Mouse (Mus musculus) cerebellum, adult 9-10 months (tissue): ENCODE results near the gene Dlg2.

Experiments used
- DNase-seq: peaks from one replicate; pipeline ENCODE4 v3.0.0; 2022

Gene Dlg2

DNA sequence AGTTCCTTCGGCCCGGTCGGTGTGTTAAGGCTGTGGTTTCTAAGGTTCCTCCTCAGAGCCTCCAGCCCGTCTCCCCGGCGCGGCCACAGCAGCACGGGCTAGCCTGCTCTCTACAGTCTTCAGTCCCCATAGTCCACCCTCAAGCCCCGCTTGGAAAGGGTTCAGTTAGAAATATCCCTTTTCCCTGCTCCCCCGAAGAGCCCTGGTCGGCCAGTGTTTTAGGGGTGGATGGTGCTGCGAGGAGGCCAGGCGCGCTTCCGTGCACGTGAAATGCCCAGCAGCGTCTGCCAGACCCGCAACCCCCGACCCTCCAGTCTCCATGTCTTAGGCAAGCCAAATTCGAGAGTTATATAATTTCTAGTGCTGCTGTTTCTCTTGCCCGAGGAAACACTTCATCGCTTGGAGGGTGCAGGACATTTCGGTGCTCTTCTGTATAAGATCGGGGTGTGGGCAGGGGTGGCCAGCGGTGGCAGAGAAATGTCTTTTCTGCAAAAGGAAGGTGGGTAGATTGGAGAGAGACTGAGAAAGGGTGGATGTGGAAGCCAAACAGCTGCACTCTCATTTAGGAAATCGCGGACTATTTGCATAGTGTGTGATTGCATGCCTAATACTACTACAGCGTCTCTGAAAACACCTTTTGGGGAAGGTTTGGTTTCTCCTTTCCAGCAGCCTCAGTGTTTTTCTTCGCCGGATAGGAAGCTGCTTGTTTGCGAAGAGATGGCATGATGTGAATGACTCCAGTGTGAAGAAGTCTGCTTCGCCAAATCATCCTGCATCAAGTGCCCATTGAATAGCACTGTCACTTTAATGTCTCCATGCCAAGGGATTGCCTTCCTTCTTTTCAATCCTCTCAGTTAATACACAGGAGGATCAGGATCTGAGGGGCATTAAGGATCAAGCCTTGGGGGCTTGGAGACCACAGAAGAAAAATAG lies at the start of gene Dlg2:
Gene Dlg2, plus strand, starts transcription at position 360 of the 933 bp plus-strand sequence.
- peak; percentile 78 for DNase-seq

DNA sequence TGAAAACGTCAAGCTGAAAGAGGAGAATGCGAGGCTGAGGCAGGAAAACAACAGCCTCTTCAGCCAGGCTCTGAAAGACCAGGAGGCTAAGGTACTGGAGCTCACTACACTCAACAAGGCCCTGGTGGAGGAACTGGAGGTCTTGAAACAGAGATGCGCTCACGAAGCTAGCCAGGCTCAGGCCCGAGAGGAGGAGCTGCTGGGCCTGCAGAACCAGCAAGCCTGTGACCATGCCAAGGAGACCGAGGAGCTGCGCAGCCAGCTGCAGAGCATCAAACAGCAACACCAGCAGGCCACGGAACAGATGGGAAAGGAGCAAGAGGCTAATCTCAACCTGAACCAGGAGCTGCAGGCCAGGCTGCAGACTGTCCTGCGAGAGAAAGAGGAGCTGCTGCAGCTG lies 49.5 kb upstream of the Dlg2 start:
- no peak for DNase-seq

DNA sequence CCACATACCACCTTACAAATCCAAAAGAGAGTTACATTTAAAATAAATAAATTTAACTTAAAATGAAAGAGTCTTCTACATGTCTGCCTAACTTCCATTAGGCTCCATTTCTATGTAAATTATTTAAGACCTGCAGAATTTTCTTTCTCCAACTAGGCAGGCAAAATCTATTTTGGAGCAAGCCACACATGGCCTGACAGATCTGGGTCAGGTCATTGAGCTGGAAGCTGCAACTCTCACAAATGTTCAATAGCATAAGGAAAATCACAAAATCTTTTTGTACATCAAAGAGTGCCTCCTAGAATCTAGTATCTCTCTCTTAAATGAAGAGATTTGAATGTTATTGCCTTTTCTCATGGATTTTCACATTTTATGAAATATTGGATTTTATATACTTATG lies 44.3 kb upstream of the Dlg2 start:
- peak; percentile 51 for DNase-seq

DNA sequence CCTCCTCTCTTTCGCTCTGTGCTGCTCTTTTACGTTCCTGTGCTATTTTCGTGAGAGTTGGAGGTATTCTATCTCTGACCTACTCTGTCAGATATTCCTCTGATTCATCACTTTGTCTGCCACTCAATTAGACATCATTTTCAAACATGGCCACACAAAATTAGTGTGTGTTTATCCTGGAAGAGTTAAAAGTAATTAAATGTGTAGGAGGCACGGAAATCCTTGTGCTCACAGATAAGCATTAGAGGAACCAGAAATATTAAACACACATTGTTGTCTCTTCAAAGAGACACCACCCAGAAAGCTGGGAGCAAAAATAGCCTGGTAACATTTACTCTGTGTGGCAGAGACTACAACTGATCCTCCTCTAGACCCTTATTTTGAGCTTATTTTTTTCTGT lies 36.4 kb upstream of the Dlg2 start:
- DNase-seq = no peak

DNA sequence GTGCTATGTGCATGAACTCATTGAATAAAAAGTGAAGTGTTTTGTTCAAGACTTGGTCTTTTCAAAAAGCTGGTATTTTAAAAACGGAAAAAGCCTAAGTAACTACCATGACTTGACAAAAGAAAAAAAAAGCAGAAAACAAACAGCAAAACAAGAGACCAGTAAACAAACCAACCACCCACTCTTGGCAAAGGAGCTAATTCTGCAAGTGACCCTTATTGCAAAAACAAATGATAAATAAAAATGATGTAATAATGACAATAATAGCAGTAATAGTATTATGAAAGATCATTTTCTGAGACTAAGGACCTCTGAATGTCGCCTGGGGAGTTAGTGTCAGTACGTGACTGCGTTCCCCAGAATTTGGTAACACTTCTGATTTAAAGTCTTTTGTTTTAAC lies 34.4 kb upstream of the Dlg2 start:
- DNase-seq = peak; percentile 65

DNA sequence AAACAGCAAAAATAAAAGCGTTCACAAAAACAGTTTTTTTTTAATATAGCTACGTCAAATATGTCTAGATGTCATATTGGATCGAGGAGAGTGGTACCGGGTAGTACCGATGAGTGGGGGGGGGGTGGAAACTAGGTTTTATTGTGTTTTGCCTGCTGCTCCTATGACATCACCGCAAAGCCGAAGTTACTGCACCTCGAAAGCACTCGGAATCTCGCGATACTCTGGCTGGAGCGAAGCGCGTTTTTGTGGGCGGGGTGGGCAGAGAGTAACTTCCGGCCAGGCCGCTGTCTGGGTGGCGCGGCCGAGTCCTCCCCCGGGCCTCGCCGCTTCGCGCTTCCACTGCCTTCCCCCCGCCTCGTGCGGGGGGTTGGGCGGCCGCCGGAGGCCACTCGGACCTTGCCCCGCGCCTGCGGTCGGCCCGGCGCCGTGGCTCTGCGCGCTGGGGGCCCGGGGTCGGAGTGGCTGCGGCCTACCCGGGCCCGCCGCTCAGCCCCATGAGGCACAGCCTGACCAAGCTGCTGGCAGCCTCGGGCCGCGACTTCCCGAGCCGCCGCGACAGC lies 33.9 kb upstream of the Dlg2 start, which contains the start of gene Crebzf:
Gene Crebzf, plus strand, starts transcription at position 212 of the 563 bp plus-strand sequence.
- peak; percentile 96 for DNase-seq

DNA sequence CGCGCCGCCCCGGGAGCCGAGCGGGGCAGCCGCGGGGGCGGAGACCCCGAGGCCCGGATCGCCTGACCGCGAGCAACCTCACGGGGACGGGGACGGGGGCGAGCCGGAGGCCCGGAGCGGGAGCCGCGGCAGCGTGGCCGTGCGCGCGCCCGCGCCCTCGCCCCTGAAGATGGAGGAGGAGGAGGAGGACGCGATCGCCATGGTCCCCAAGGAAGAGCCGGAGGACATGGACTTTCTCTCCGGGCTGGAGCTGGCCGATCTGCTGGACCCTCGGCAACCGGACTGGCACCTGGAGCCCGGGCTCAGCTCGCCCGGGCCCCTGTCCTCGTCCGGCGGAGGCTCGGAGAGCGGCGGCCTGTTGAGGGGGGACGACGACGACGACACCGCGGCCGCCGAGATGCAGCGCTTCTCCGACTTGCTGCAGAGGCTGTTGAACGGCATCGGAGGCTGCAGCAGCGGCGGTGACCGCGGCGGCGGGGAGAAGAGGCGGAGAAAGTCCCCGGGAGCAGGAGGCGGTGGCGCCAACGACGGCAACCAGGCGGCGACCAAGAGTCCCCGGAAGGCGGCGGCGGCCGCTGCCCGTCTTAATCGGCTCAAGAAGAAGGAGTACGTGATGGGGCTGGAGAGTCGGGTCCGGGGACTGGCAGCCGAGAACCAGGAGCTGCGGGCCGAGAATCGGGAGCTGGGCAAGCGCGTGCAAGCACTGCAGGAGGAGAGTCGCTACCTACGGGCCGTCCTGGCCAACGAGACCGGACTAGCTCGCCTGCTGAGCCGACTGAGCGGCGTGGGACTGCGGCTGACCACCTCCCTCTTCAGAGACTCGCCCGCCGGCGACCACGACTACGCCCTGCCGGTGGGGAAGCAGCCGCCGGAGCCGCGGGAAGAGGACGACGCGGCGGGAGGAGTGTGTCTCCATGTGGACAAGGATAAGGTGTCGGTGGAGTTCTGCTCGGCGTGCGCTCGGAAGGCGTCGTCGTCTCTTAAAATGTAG lies 33.1 kb upstream of the Dlg2 start:
- peak; percentile 73 for DNase-seq

DNA sequence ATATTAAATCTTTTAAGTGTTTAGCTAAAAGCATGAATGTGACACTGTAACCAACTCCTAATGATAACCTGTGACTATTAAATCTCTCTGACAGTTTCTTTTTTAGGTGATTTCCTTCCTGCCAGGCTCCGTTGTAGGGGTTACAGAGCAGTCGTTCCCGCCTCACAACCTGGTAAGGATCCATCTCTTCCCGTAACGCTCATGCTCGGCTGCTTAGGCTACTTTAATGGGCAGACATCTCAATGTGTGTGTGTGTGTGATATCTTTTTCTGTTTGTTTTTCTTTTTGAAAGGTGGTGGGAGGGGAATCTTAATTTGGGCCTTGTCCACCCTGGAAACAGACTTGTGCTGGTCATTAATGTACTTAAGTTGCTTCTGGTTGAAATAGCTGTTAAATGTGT lies 32.3 kb upstream of the Dlg2 start:
- DNase-seq = peak; percentile 35

DNA sequence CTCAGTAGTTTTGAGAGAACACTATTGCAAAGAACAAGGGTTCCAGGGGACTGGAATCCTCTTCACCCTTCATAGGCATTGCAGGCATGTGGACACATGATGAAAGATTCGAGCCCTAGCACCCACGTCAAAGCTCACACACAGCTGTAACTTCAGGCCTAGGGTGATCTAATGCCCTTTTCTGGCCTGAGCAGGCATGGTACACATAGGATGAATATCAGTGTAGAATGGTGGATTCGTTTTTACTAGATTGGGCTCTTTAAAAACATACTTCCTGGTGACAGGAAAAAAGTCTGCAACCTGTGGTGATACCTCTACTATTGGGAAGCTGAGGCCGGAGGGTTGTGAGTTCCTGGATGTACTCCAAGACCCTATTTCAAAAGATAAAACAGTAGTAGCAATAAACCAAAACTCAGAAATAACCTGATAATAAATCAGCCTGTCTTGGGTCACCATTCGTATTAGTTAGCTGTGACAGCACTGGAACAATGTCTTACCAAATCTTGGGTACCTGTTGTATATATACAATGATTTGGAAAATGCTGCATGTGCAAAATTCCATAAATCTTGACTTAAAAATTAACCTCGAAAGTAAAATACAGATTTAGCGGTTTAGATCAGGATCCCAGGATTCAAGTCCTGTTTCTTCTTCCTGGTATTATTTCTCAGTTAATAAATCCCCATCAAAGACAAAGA lies 20.2 kb upstream of the Dlg2 start:
- DNase-seq = no peak

DNA sequence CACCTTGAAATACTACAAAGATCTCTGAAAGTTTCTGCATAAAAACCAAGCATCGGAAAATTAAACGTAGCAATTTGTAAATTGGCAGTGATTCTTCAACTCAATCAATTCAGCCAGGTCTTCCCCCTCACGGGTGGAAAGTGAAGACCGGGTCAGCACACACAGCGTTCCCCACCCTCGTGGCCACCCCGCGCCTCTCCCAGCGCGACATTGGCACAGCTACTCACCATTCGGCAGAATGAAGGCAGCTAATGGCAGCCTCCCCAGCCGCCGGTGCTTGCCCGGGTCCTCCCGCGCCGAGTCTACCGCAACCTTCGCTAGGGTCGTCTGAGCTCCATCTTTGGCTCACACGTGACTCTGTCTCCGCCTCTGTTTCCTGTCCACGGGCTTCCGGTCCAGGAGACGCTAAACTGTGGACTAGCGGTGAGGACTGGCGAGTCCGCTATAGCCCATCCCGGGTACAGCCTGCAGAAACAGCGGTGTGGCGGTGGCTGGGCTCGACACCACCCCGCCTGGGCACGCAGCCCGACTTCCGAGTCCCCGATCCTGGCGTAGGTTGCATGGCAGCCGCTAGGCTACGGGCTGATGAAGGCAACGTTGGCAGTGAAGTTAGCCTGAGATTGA lies 19.5 kb upstream of the Dlg2 start, which contains the start of gene Tmem126a:
Gene Tmem126a, minus strand, starts transcription at position 385 of the 624 bp plus-strand sequence.
- peak; percentile 86 for DNase-seq

DNA sequence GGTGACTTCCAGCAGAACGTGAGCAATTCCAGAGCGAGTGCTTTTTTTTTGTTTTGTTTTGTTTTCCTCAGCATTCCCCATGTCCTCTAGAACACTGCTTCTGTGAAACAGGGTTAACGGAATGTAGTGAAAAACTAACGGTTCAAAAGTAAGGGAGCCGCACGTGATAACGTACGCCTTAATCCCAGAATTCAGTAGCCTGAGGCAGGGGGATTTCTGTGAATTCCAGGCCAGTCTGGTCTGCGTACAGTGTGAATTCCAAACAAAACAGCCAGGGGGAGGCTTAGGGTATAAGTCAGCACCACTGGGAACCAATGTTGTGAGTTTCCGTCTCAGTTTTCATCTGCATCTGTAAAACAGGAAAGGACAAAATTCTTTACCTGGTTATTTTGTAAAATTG lies 19.0 kb upstream of the Dlg2 start:
- DNase-seq = peak; percentile 57

DNA sequence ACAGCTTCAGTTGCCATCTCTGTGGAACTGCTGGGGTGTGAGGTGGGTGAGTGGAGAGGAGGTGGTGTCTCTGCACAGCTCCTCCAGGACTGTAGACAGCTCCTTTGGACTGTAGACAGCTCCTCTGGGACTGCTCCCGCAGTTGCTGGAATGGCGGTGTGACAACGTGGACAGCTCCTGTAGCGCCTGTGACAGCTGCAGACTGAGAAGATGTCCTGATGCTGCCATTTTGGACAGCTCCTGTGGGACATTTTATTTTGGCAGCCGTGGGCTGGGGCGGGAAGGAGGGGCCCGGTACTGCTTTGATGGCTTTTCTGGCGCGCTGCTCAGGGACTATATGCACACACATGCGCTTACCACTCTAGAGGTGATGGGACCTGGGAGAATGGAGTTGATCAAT lies 16.1 kb upstream of the Dlg2 start:
- no peak for DNase-seq

DNA sequence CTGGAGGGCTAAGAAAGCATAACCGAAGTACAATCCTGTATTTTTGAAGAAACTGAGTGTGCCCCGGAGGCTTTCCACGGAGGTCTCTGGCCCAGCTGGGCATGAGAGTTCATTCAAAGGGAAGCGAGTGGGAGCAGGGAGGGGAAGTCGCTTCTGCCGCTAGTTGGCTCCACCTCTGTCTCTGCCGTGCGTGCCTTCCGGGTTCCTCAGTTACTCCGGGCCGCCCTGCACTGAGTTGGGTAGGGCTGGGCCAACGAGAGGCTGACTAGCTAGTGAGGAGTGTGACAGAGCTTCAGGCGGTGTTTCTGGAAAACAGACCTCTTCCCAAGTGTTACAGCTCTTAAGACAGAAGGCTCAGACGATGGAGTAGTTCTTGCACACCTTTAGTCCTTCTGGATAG lies 15.5 kb upstream of the Dlg2 start:
- DNase-seq = no peak

DNA sequence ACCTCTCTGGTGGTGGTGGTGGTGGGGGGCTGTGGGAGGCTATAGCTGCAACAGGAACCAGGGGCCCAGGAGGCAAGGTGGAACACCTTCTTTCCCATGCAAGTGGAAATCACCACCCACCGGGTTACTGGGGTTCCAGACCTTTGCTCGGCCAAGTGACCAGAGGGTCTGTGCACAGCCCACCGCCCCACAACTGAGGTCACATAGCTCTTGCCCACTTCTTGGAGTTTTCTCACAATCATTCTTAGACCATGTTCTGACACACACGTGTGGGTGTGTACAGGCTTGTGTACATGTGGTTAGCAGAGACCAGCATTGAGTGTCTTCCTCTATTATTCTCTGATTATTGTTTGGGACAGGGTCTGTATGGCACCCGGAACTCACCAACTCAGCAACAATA lies 15.0 kb upstream of the Dlg2 start:
- DNase-seq = no peak

DNA sequence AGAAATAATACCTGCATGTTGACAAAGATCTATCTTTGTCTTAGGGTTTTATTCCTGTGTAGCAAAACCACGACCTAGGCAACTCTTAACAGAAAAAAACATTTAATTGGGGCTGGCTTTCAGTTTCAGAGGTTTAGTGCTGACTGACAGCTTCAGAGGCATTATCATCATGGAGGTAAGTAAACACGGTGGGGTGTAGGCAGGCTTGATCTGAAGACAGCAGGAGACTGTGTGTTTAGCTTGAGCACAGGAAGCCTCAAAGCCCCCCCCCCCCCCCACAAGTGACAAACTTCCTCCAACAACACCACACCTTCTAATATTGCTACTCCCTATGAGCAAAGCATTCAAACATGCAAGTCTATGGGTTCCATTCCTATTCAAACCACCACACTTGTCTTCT lies 3.0 kb upstream of the Dlg2 start:
- no peak for DNase-seq

DNA sequence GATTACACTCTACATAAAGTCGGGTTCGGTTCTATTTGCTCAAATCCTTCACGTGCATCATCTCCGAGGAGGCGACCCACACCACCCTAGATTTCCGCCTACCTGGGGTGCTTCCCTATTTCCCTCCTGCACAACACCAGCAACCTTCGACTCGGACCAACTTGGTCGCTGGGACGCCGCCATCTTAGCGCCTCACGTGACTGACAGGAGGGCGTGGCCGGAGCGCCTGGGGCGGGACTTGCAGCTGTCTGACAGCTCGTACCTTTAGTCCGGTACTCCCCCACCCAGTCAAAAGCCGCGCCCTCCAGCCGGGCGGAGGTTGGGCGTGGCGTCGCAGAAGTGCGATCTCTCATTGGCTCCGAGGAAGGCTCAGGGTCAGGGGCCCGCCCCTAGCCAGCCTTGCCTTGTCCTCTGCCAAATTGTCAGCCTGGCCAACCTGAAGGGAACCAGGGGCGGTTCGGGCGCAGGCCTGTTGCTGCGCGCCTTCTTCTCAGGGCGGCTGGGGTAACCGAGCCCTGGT lies 619 bp upstream of the Dlg2 start, which contains the start of gene Tmem126b:
Gene Tmem126b, minus strand, starts transcription at position 209 of the 520 bp plus-strand sequence.
- peak; percentile 100 for DNase-seq

DNA sequence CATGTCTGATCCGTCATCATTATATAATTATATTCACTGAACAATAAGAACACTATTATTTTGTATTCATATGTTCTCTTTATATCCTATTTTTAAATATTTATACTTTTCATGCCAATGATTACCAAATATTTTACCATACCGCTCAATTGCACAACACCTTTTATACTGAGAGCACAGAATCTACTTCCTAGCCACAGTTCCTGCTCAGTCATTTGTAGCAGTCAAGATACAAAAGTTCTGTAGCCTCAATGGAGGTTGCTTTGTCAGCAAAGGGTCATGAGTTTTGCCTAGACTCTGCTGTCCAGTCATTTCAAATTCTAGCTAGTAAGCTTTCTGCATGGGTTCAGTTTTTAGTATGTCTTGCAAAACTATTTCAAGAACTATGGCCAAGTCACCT lies 6.1 kb downstream of the Dlg2 start:
- DNase-seq = no peak

DNA sequence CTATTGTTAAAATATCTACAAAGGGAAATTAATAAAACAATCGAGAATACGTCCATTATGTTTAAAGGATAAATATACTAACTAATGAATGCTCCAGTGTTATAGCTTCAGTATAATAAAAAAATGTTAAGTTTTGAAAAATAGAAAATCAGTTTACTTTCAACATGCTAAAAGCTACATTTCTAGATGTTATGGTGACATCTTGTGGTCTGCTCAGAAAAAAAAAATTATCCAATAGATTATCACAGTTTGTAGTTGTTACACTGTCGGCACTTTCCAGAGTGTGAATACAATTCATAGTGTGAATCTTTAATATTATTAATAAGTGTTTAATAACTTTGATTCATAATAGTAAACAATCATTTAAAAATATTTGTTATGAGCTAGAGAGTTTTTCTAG lies 31.7 kb downstream of the Dlg2 start:
- no peak for DNase-seq

DNA sequence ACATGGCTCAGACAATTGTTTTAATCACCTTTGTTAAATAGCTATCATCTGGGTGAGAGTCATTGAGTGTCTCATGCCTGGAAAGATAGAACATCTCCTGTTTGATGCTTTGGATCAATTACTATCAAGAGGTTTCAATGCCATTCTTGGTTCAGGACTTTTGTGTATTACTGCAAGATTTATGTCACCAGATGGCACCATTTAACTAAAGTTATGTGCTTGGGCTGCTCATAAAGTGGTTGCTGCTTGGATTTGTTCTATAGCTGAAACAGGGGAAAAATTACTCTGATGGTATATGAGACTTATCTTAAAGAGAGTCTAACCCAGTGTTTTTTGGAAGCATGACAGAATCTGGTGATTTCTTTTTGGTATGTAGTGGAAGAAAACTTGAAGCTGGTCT lies 35.8 kb downstream of the Dlg2 start:
- peak; percentile 28 for DNase-seq

DNA sequence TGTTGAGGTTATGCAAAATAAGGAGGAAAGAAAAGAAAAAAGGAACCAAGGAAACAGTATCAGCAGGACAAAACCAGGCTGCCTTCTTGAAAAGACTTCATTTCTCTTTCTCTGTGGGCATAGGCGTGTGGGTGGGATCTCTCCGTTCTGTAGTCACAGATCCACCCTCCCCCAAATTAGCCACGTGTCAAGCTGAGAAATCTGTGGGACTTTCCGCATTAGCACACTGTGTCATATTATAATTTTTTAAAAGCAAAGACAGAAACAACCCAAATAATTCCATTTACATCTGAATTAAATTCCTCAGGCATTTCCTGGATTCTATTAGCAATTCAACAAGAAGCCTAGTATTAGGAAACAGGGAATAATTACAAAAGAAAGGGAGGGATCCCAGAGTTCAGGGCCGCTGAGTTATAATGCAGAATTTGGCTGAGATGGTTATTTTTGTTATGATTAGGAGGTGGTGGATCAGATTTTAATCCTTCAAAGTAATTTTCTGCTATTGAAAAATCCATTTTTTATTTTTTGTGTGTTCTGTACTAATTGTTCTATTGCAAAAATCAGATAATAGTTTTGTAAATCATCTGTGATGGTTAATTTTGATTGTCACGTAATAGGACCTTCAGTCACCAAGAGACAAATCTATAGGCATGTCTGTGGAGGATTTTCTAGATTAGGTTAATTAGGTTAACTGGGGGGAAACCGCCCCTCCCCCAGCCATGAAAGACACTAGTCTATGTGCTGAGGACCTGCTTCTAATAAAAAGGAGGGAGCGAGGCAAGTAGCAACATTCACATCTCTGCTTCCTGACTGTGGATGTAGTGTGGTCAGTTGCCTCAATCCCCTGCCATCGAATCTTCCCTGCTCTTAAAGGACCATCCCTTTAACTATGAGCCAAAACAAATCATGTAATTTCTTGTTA lies 63.3 kb downstream of the Dlg2 start:
- DNase-seq = no peak
